Mouse (Mus musculus) midbrain, embryonic 15.5 days (tissue): ENCODE results near the gene Adgra1. TPM values are rescaled to one million over a fixed set of nuclear protein-coding genes. Genes with fewer than 3 reads are reported as not detected.
A peak's percentile ranks its signal among the peaks of the same experiment; 100 is the strongest.

Experiments used
- ATAC-seq: fragments of 200-750 bp; cut with Nextera tagmentation; replicated peaks from 2 replicates; pipeline ENCODE4 v1.8.0; 2017; ENCODE audit warnings: moderate TSS enrichment
- H3K27ac ChIP-seq: fragments of 300-500 bp; sonication (generic); 2 replicates; pipeline ENCODE4 v1.5.1; 2015; ENCODE audit warnings: mild to moderate bottlenecking, inconsistent platforms
- H3K27me3 ChIP-seq: fragments of 300-500 bp; sonication (generic); replicated peaks from 2 replicates; pipeline ENCODE4 v1.6.1; 2015; ENCODE audit warnings: inconsistent platforms
- H3K36me3 ChIP-seq: fragments of 300-500 bp; sonication (generic); replicated peaks from 2 replicates; pipeline ENCODE4 v1.6.1; 2015; ENCODE audit warnings: inconsistent platforms
- H3K4me1 ChIP-seq: fragments of 300-500 bp; sonication (generic); 2 replicates; pipeline ENCODE4 v1.6.1; 2015; ENCODE audit warnings: inconsistent platforms
- H3K4me2 ChIP-seq: fragments of 300-500 bp; sonication (generic); 2 replicates; pipeline ENCODE4 v1.6.1; 2015; ENCODE audit warnings: inconsistent platforms, mild to moderate bottlenecking, moderate library complexity
- H3K4me3 ChIP-seq: fragments of 300-500 bp; sonication (generic); 2 replicates; pipeline ENCODE4 v1.5.1; 2015; ENCODE audit warnings: mild to moderate bottlenecking, inconsistent platforms
- H3K9ac ChIP-seq: fragments of 300-500 bp; sonication (generic); 2 replicates; pipeline ENCODE4 v1.6.1; 2015; ENCODE audit warnings: mild to moderate bottlenecking, inconsistent platforms
- H3K9me3 ChIP-seq: fragments of 300-500 bp; sonication (generic); 2 replicates; pipeline ENCODE4 v1.6.1; 2016; ENCODE audit warnings: inconsistent platforms
- WGBS: fragments of 180-500 bp; shearing (Covaris S2); methylation state at CpG from one replicate; pipeline ENCODE4 v1.1.7; 2015; ENCODE audit warnings: mixed read lengths; 5-methylcytosine and 5-hydroxymethylcytosine counted together
- polyA plus RNA-seq: library from polyadenylated mRNA; unstranded; fragments of >200 nt; fragmentation: Nextera tagmentation; extraction: Ambion mirVana; gene quantifications from 2 replicates; pipeline ENCODE4 v1.2.1, GENCODE M21; 2015

Adgra1 gene
- polyA plus RNA-seq, 1 experiment from 2014 or later, result 35.2 TPM

GRCm38 (mm10) chr7:139861411-139861810, 27.4 kb downstream of the Adgra1 start:
- WGBS, result 24% methylated on average over 3 of the region's 3 CpGs
- no peak overlapping the region for H3K9ac ChIP-seq
- no peak overlapping the region for H3K4me2 ChIP-seq
- no peaks in the 10 kb centered on the region for H3K4me1 ChIP-seq
- no peak; the same call in 1 of the 2 replicates for ATAC-seq
- H3K27ac ChIP-seq, result no peak overlapping the region
- H3K36me3 ChIP-seq, result no peaks in the 10 kb centered on the region
- no peak overlapping the region for H3K4me3 ChIP-seq
- H3K9me3 ChIP-seq, result no peaks in the 10 kb centered on the region
- H3K27me3 ChIP-seq, result no peaks in the 10 kb centered on the region

DNA sequence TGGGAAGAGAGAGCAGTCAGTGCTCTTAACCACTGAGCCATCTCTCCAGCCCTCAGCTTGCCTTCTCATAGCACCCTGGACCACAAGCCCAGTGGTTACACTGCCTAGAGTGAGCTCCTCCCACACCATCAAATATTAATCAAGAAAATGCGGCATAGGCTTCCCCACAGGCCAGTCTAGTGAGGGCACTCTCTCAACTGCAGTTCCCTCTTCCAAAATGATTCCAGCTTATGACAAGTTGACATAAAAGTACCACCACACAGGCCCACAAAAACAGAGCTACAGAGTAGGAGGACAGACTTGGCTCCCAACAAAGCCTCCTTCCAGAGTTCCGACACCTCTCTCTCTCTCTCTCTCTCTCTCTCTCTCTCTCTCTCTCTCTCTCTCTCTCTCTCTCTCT, 29.1 kb downstream of the Adgra1 start:
- Histone ChIP-seq H3K27me3 (no peaks in the 10 kb centered on the region), H3K27ac (no peak overlapping the region), H3K9ac (no peak overlapping the region), H3K9me3 (no peaks in the 10 kb centered on the region), H3K4me2 (no peak overlapping the region), H3K4me1 (no peaks in the 10 kb centered on the region), H3K36me3 (no peaks in the 10 kb centered on the region), H3K4me3 (no peak overlapping the region)
- no peak for ATAC-seq
- WGBS, result 74% methylated on average over 2 of the region's 2 CpGs

GRCm38 (mm10) chr7:139864253-139864652, 30.3 kb downstream of the Adgra1 start:
- no peak overlapping the region for H3K4me3 ChIP-seq
- no peaks in the 10 kb centered on the region for H3K27me3 ChIP-seq
- H3K9me3 ChIP-seq, result no peaks in the 10 kb centered on the region
- ATAC-seq, result no peak
- H3K36me3 ChIP-seq, result no peaks in the 10 kb centered on the region
- WGBS, result 56% methylated on average over 2 of the region's 2 CpGs
- no peaks in the 10 kb centered on the region for H3K4me1 ChIP-seq
- H3K9ac ChIP-seq, result no peak overlapping the region
- no peak overlapping the region for H3K4me2 ChIP-seq
- H3K27ac ChIP-seq, result no peak overlapping the region

GRCm38 (mm10) chr7:139864871-139865270, 30.9 kb downstream of the Adgra1 start:
- ATAC-seq, result no peak
- Histone ChIP-seq H3K9ac (no peak overlapping the region), H3K9me3 (no peaks in the 10 kb centered on the region), H3K4me1 (no peaks in the 10 kb centered on the region), H3K4me3 (no peak overlapping the region), H3K36me3 (no peaks in the 10 kb centered on the region), H3K27me3 (no peaks in the 10 kb centered on the region), H3K4me2 (no peak overlapping the region), H3K27ac (no peak overlapping the region)
- WGBS, result 94% methylated on average over 1 of the region's 1 CpGs

- Histone ChIP-seq H3K4me3 (no peak overlapping the region), H3K4me2 (no peak overlapping the region), H3K27me3 (no peaks in the 10 kb centered on the region), H3K9ac (no peak overlapping the region), H3K36me3 (no peaks in the 10 kb centered on the region), H3K27ac (peak overlapping the region; percentile 43; the same call in 1 of the 2 replicates), H3K9me3 (no peaks in the 10 kb centered on the region), H3K4me1 (peaks cover 4% of the 10 kb centered on the region)
- 73% methylated on average over 5 of the region's 5 CpGs for WGBS
- peak; percentile 86 for ATAC-seq
Measured at GRCm38 (mm10) chr7:139871014-139871413, 37.0 kb downstream of the Adgra1 start.

DNA sequence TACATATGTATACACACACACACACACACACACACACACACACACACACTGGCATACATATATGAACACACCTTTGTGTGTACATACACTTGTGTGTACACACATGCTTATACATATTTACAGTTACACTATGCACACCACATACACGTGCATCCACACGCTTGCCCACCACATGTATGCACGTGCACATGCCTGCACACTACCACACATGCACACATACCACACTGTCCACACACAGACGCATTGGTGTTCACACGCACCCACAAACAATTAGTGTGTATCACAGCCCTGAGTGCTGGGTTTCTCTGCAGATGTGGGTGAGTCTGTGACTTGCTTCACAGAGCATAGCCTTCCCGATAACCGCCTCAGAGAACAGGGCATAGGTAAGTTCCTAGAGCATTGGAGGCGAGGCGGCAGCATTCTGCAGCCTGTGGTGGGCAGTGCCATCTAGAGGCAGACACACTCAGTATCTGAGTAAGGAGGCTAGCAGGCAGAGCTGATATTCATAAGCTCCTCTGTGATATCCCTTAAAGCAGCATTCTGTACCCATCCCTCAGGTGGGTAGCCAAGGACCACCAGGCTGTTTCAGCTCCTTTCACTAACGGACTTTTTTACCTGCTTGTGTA, 43.3 kb downstream of the Adgra1 start:
- Histone ChIP-seq H3K27me3 (no peaks in the 10 kb centered on the region), H3K9me3 (no peaks in the 10 kb centered on the region), H3K4me1 (peaks cover 2% of the 10 kb centered on the region; the same call in 1 of the 2 replicates), H3K4me3 (no peak overlapping the region), H3K36me3 (no peaks in the 10 kb centered on the region), H3K27ac (no peak overlapping the region), H3K9ac (no peak overlapping the region), H3K4me2 (no peak overlapping the region)
- ATAC-seq, result peak; percentile 87
- WGBS, result 66% methylated on average over 10 of the region's 10 CpGs

DNA sequence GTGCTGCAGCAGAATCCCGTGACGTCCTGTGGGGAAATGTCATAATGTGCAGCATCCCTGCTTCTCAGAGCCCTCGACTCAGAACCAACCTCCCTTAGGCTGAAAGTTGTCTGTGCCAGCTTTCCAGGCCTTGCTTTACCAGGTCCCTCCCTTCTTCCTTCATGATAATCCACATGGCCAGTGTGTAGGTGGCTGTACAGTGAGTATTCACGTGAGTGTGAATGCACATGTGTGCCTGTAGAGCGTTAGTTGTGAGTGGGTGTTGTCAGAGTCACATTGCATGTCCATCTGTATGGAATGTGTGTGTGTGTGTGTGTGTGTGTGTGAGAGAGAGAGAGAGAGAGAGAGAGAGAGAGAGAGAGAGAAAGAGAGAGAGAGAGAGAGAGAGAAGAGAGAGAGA, 44.1 kb downstream of the Adgra1 start:
- no peak overlapping the region for H3K9ac ChIP-seq
- H3K36me3 ChIP-seq, result no peaks in the 10 kb centered on the region
- H3K4me1 ChIP-seq, result peaks cover 2% of the 10 kb centered on the region; the same call in 1 of the 2 replicates
- H3K4me2 ChIP-seq, result no peak overlapping the region
- no peak overlapping the region for H3K4me3 ChIP-seq
- WGBS, result 73% methylated on average over 5 of the region's 5 CpGs
- no peaks in the 10 kb centered on the region for H3K27me3 ChIP-seq
- no peaks in the 10 kb centered on the region for H3K9me3 ChIP-seq
- no peak overlapping the region for H3K27ac ChIP-seq
- no peak for ATAC-seq

- 63% methylated on average over 6 of the region's 6 CpGs for WGBS
Measured at GRCm38 (mm10) chr7:139878621-139879020, 44.6 kb downstream of the Adgra1 start.

GRCm38 (mm10) chr7:139883545-139883944, 49.6 kb downstream of the Adgra1 start:
- H3K9me3 ChIP-seq, result no peaks in the 10 kb centered on the region
- no peak overlapping the region for H3K4me2 ChIP-seq
- 82% methylated on average over 4 of the region's 4 CpGs for WGBS
- H3K27me3 ChIP-seq, result no peaks in the 10 kb centered on the region
- ATAC-seq, result no peak
- no peaks in the 10 kb centered on the region for H3K36me3 ChIP-seq
- no peak overlapping the region for H3K9ac ChIP-seq
- no peak overlapping the region for H3K4me3 ChIP-seq
- no peaks in the 10 kb centered on the region for H3K4me1 ChIP-seq
- no peak overlapping the region for H3K27ac ChIP-seq

More at GRCm38 (mm10) chr7:139878621-139879020, 44.6 kb downstream of the Adgra1 start:
- Histone ChIP-seq H3K4me1 (peaks cover 2% of the 10 kb centered on the region; the same call in 1 of the 2 replicates), H3K9me3 (no peaks in the 10 kb centered on the region), H3K36me3 (no peaks in the 10 kb centered on the region), H3K27me3 (no peaks in the 10 kb centered on the region), H3K9ac (no peak overlapping the region), H3K27ac (no peak overlapping the region), H3K4me3 (no peak overlapping the region), H3K4me2 (no peak overlapping the region)
- ATAC-seq, result no peak

DNA sequence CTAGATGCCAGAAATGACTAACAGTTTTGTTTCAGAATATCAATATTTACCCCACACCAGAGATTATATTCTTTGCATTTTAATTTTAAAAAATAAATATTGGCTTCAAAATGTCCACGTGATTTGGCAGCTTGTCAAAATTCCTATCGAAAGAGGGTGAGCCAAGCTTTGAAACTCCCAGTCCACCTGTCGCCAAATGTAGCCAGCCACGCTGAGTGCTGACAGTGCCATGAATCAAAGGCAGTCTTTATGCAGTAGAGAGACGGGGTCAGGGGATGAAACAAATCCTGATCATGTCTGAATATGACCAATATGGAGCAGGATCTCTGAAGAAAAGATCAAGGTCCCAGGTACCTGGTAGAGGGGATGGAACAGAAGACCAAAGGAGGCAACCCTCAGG, 57.8 kb downstream of the Adgra1 start:
- peaks cover 17% of the 10 kb centered on the region for H3K27me3 ChIP-seq
- no peaks in the 10 kb centered on the region for H3K36me3 ChIP-seq
- H3K4me2 ChIP-seq, result no peak overlapping the region
- H3K9ac ChIP-seq, result no peak overlapping the region
- peaks cover 22% of the 10 kb centered on the region for H3K4me1 ChIP-seq
- no peak overlapping the region for H3K4me3 ChIP-seq
- ATAC-seq, result no peak
- H3K27ac ChIP-seq, result no peak overlapping the region
- H3K9me3 ChIP-seq, result no peaks in the 10 kb centered on the region
- whole genome bisulfite sequencing, result 65% methylated on average over 5 of the region's 5 CpGs

DNA sequence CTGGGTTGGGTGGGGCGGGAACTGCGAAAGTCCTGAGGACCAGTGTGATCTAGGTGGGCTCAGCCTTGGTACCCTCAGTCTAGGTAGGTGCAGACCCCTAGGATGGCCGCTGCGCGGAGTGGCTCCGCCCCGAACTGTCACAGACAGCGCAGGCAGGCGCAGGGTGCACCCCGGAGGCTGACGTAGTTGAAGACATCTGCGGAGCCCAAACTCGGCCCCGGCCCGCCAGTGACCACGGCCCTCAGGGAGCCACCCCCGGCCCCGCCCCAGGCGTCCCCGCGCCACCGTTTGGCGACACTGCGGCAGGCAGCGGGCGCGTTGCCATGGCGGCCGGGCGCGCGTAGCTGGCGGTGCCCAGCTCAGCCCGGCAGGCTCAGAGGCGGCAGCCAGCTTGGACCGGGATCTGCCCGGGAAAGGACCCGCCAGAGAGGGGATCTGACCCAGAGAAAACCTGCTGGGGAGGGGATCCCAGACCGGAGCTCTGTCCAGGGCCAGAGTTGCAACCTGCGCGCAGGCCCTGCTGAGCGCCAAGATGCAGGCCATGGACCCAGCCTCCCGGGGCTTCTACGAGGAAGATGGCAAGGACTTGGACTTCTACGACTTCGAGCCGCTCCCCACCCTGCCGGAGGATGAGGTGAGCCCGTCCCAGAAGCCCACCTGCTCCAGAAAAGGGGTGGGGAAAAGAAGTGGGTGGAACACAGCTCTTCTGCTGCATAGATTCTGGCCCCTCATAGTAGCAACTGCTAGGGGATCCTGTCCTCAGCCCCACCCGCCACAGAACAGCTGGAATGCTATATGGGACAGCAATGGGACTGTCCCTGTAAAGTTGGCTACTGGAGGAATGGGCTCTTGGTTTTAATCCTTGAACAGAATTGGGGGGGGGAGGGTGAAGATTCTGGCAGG, 60.9 kb downstream of the Adgra1 start, which contains the start of gene Kndc1:
Kndc1 (plus strand) TSS at position 42 of the 903 bp plus-strand sequence.
- H3K4me2 ChIP-seq, result peak within 1 kb of the TSS; percentile 82
- peak within 1 kb of the TSS; percentile 75 for H3K9ac ChIP-seq
- H3K27ac ChIP-seq, result 0 out of 2 replicates have a peak within 1 kb of the TSS, but pooled peaks have one; percentile 42
- WGBS, result under 1% methylated on average over 50 of the region's 50 CpGs
- no peaks in the 10 kb centered on the region for H3K36me3 ChIP-seq
- H3K27me3 ChIP-seq, result peaks cover 17% of the 10 kb centered on the region
- ATAC-seq, result peak; percentile 89
- H3K4me3 ChIP-seq, result peak within 1 kb of the TSS; percentile 67
- no peaks in the 10 kb centered on the region for H3K9me3 ChIP-seq
- H3K4me1 ChIP-seq, result peaks cover 22% of the 10 kb centered on the region

GRCm38 (mm10) chr7:139896271-139896670, 62.3 kb downstream of the Adgra1 start:
- H3K9ac ChIP-seq, result no peak overlapping the region
- ATAC-seq, result no peak

More at GRCm38 (mm10) chr7:139896271-139896670, 62.3 kb downstream of the Adgra1 start:
- Histone ChIP-seq H3K4me1 (peaks cover 22% of the 10 kb centered on the region), H3K27ac (no peak overlapping the region), H3K4me3 (0 out of 2 replicates have a peak overlapping the region, but pooled peaks have one; percentile 67), H3K27me3 (peaks cover 17% of the 10 kb centered on the region), H3K36me3 (no peaks in the 10 kb centered on the region), H3K9me3 (no peaks in the 10 kb centered on the region), H3K4me2 (peak overlapping the region; percentile 82)
- WGBS, result 74% methylated on average over 7 of the region's 7 CpGs
